Mouse (Mus musculus): ENCODE results near the gene Dbnl.

GRCm38 (mm10) chr11:5762633-5762982 lies 25.7 kb upstream of the Dbnl start:
- no peak for TF ChIP-seq CTCF (IDR thresholded peaks at IDR 0.05)
- TF ChIP-seq POLR2A (IDR thresholded peaks at IDR 0.05; ENCODE audit: insufficient read depth, low read depth, low read length), result no peak
- TF ChIP-seq EP300 (IDR thresholded peaks at IDR 0.05; ENCODE audit: insufficient read depth, low read depth, low read length), result no peak
